Mouse (Mus musculus) forebrain, postnatal 0 days (tissue): ENCODE measurements around the gene Usp28. TPM values are rescaled to one million over a fixed set of nuclear protein-coding genes. Genes with fewer than 3 reads are reported as not detected.
"Not testable (repeated sequence)": the region's sequence is repeated elsewhere in the genome, so short reads cannot be mapped to it uniquely, and the experiment has no call there.

Experiments used
- ATAC-seq: fragments of 200-750 bp; cut with Nextera tagmentation; 2 replicates; pipeline ENCODE4 v1.8.0; 2017; ENCODE audit warnings: mild to moderate bottlenecking, moderate library complexity
- DNase-seq: peaks from one replicate; pipeline ENCODE4 v3.0.0-alpha.2; 2015
- H3K27ac ChIP-seq: fragments of 300-500 bp; sonication (generic); 2 replicates; pipeline ENCODE4 v1.5.1; 2014; ENCODE audit warnings: low read depth, mild to moderate bottlenecking, antibody characterized with exemption, low read length, moderate library complexity, mixed read lengths
- H3K27me3 ChIP-seq: fragments of 300-500 bp; sonication (generic); 2 replicates; pipeline ENCODE4 v1.6.1; 2014; ENCODE audit warnings: mild to moderate bottlenecking, low read length, mixed read lengths; ENCODE audit not compliant: insufficient read depth
- H3K36me3 ChIP-seq: fragments of 300-500 bp; sonication (generic); 2 replicates; pipeline ENCODE4 v1.6.1; 2014; ENCODE audit warnings: mild to moderate bottlenecking, moderate library complexity; ENCODE audit not compliant: insufficient read depth
- H3K4me1 ChIP-seq: fragments of 300-500 bp; sonication (generic); 2 replicates; pipeline ENCODE4 v1.6.1; 2014; ENCODE audit warnings: antibody characterized with exemption; ENCODE audit not compliant: insufficient read depth
- H3K4me2 ChIP-seq: fragments of 300-500 bp; sonication (generic); 2 replicates; pipeline ENCODE4 v1.6.1; 2014; ENCODE audit warnings: low read depth, mild to moderate bottlenecking, moderate library complexity
- H3K4me3 ChIP-seq: fragments of 300-500 bp; sonication (generic); 2 replicates; pipeline ENCODE4 v1.5.1; 2014; ENCODE audit warnings: low read depth, low read length, mixed read lengths
- H3K9ac ChIP-seq: fragments of 300-500 bp; sonication (generic); 2 replicates; pipeline ENCODE4 v1.6.1; 2014; ENCODE audit warnings: mild to moderate bottlenecking
- H3K9me3 ChIP-seq: fragments of 300-500 bp; sonication (generic); 2 replicates; pipeline ENCODE4 v1.6.1; 2016; ENCODE audit warnings: low read length
- CTCF ChIP-seq: sonication (generic); IDR thresholded peaks from 2 replicates; pipeline ENCODE4 v1.5.1; 2016; ENCODE audit warnings: antibody characterized with exemption, control low read depth, low read depth
- WGBS: fragments of 180-500 bp; shearing (Covaris S2); extraction: QIAGEN DNeasy Blood & Tissue Kit; methylation state at CpG from one replicate; pipeline ENCODE4 v1.1.7; 2014; 5-methylcytosine and 5-hydroxymethylcytosine counted together
- polyA plus RNA-seq: library from polyadenylated mRNA; unstranded; fragments of >200 nt; fragmentation: Nextera tagmentation; extraction: Ambion mirVana; gene quantifications from 2 replicates; pipeline ENCODE4 v1.2.1, GENCODE M21; 2015
- total RNA-seq: library from RNA; depleted of rRNA; stranded (reverse); fragments of >200 nt; gene quantifications from 2 replicates; pipeline ENCODE4 v1.2.3, GENCODE M21; 2014

The Usp28 gene
- total and polyA plus RNA-seq, 2 experiments from 2014 or later: 12.7 to 18.0 TPM

DNA sequence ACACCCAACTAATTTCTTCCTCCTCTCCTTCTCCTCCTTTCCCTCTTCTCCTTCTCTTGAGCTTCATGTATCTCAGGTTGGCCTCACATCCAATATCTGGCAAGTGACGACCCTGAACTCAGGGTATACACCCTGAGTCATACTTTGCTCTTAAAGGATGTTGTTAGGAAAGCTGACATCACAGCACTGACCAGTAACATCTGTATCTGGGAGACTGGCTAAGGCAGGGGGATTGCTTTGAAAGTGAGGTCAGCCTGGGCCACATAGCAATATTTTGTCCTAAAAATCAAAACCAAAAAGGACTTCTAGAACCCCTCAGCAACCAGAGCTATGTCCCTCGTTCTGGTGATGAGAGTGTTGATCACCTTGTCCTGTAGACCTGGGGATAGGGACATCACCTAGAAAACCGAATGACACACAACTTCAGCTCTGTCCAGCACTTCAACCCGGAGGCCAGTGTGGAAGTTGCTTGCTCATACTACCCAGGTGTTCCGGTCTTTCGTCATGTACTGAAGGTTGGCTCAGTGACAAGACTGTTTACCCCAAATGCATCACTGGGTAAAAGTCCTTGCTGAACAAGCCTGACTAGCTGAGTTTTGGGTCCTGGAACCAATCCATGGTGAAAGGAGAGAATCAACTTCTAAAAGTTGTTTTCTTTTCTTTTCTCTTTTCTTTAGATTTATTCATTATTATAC, 8.4 kb upstream of the Usp28 start:
- no peak overlapping the region for H3K4me3 ChIP-seq
- TF ChIP-seq CTCF: no peak
- no peak for ATAC-seq
- no peaks in the 10 kb centered on the region for H3K4me1 ChIP-seq
- no peak overlapping the region for H3K9ac ChIP-seq
- WGBS: 83% methylated on average over 6 of the region's 6 CpGs
- no peak for DNase-seq
- H3K9me3 ChIP-seq: no peaks in the 10 kb centered on the region
- no peak overlapping the region for H3K4me2 ChIP-seq
- no peaks in the 10 kb centered on the region for H3K36me3 ChIP-seq
- H3K27me3 ChIP-seq: no peaks in the 10 kb centered on the region
- H3K27ac ChIP-seq: no peak overlapping the region

DNA sequence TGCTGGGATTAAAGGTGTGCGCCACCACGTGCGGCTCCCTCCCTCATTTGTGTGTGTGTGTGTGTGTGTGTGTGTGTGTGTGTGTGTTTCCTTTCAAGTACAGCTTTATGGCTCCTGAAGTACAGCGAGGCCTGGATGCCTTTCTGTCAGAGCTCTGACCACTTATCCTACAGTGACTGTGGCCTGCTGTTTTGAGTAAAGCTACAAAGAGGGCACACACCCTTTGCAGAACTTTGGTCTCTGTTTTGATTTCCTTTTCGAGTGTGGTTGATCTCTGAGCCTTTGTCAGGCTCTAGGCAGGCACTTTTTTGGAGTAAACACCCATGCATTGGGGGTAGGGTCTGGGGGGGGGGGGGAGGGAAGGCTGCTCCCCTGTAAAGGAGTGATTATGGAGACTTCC, 4.8 kb upstream of the Usp28 start:
- no peak for DNase-seq
- TF ChIP-seq CTCF: no peak
- Histone ChIP-seq H3K27me3 (no peaks in the 10 kb centered on the region), H3K4me3 (no peak overlapping the region), H3K27ac (no peak overlapping the region), H3K4me2 (no peak overlapping the region), H3K36me3 (no peaks in the 10 kb centered on the region), H3K9me3 (no peaks in the 10 kb centered on the region), H3K9ac (no peak overlapping the region), H3K4me1 (no peaks in the 10 kb centered on the region)
- ATAC-seq: no peak
- WGBS: 69% methylated on average over 5 of the region's 5 CpGs

DNA sequence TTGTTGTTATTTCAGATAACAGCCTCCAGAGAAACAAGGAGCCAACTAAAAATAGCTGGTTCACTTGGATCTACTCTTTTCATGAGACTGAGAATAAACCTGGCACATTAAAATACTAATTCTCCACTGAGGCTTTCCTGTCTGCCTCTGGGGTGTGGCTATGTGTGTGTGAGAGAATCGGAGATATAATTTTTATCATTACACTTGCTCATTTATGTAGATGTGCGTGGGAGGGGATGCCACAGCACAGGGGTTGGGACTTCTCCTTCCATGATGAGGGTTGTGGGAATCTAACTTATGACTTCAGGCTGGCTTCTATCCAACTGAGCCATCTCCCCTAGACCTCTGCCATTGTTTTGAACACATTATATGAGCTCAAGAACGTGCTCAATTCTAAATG, 4.4 kb upstream of the Usp28 start:
- DNase-seq (no peak), ATAC-seq (no peak)
- Histone ChIP-seq H3K9ac (no peak overlapping the region), H3K9me3 (no peaks in the 10 kb centered on the region), H3K27ac (no peak overlapping the region), H3K4me2 (no peak overlapping the region), H3K4me3 (no peak overlapping the region), H3K27me3 (no peaks in the 10 kb centered on the region), H3K4me1 (no peaks in the 10 kb centered on the region), H3K36me3 (no peaks in the 10 kb centered on the region)
- TF ChIP-seq CTCF: no peak
- 76% methylated on average over 3 of the region's 3 CpGs for WGBS

DNA sequence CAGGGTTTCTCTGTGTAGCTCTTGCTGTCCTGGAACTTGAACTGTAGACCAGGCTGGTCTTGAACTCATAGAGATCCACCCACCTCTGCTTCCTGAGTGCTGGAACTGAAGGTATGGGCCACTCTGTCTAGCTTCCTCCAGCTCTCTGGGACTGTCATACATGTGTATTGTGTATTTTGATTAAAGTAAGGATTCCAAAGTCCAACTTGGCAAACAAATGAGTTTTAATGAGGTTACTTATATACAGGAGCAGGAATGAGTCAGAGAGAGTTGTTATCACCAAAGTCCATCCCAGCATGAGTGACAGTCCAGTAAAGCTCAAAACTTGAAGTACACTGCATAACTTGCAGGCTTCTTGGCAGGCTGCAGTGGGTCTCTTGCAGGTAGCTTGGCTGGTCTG, 3.3 kb upstream of the Usp28 start:
- no peak overlapping the region for H3K9ac ChIP-seq

DNA sequence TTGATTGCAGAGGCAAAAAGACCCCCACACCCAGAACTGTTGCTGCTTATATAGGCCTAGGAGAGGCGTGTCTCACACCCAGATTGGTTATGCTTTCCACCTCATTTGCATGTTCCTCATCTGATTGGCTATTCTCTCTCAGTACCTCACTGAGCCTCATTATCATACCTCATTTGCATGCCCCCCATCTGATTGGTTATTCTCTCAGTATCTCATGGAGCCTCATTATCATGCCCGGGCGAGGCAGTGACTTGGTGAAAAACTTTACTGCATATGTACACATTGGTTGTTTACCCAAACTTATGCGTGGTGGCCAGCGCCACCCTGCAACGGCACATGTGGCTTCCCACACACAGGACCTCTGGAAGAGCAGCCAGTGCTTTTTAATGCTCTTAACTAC, 1.4 kb upstream of the Usp28 start:
- not testable (repeated sequence) for H3K4me2 ChIP-seq, H3K9me3 ChIP-seq, ATAC-seq, H3K9ac ChIP-seq, H3K27ac ChIP-seq, H3K4me3 ChIP-seq, H3K27me3 ChIP-seq, H3K36me3 ChIP-seq, DNase-seq
- H3K4me1 ChIP-seq: peaks cover 11% of the 10 kb centered on the region
- 89% methylated on average over 6 of the region's 6 CpGs for WGBS

More for the DNA sequence above, 3.3 kb upstream of the Usp28 start:
- Histone ChIP-seq H3K4me3 (no peak overlapping the region), H3K36me3 (no peaks in the 10 kb centered on the region), H3K4me1 (peaks cover 5% of the 10 kb centered on the region), H3K4me2 (no peak overlapping the region), H3K27ac (no peak overlapping the region), H3K9me3 (no peaks in the 10 kb centered on the region), H3K27me3 (no peaks in the 10 kb centered on the region)
- no peak for ATAC-seq
- no peak for TF ChIP-seq CTCF
- no peak for DNase-seq

DNA sequence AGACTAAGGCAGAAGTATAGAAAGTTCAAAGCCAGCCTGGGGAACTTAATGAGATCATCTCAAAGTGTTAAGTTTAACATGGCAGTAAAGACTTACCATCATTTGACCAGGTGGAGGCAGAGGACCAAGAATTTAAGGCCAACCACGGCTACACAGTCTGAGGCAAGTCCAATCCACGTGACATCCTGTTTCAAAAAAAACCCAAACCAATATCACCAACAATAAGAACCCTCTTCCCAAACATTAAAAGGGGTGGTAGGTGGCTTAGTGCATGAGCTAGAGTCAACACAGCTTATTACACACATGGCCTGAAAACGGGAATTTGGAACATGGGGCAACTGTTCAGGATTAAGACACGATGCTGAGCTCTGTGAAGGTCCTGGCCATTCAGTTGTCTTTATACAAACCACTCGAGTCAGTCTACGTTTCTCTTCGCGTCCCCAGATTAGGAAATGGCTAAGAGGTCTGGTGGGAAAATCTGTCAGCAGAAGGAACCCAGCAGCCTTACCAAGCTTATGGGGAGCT, 793 bp upstream of the Usp28 start:
- peak overlapping the region; percentile 84 for H3K27ac ChIP-seq
- peak overlapping the region; percentile 63 for H3K4me3 ChIP-seq
- DNase-seq (no peak), ATAC-seq (peak; percentile 4)
- peak overlapping the region; percentile 57 for H3K9ac ChIP-seq
- 28% methylated on average over 8 of the region's 8 CpGs for WGBS
- no peak for TF ChIP-seq CTCF
- peak overlapping the region; percentile 74 for H3K4me2 ChIP-seq
- H3K36me3 ChIP-seq: no peaks in the 10 kb centered on the region
- H3K27me3 ChIP-seq: no peaks in the 10 kb centered on the region
- no peaks in the 10 kb centered on the region for H3K9me3 ChIP-seq
- peaks cover 11% of the 10 kb centered on the region for H3K4me1 ChIP-seq

DNA sequence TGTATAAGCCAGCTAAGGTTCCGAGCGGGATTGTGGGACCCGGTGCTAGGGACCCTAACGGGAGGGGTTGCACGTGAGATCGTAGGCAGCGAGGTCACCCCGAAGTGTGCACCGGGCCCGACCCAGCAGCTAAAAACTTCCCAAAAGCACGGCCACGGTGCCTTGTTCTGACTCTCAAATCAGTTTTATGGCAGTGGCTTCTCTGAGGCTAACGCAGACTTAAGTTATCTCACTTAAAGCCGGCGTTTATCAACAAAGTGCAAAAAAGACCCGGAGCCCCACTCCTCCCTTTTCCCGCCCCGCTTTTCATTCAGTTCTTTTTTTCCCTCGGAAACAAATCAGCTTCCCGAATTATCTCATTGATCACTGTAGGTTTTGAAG, 523 bp downstream of the Usp28 start:
- Histone ChIP-seq H3K36me3 (no peaks in the 10 kb centered on the region), H3K4me1 (peaks cover 11% of the 10 kb centered on the region), H3K9me3 (no peaks in the 10 kb centered on the region), H3K9ac (peak overlapping the region; percentile 50), H3K27me3 (no peaks in the 10 kb centered on the region), H3K4me3 (peak overlapping the region; percentile 63), H3K27ac (peak overlapping the region; percentile 76), H3K4me2 (peak overlapping the region; percentile 74)
- WGBS: 1% methylated on average over 20 of the region's 20 CpGs
- TF ChIP-seq CTCF: no peak
- DNase-seq: no peak
- ATAC-seq: no peak
